Mouse (Mus musculus) layer of hippocampus, adult 6 months (tissue): Measurements from ENCODE around the gene Trim12a. TPM values are rescaled to one million over a fixed set of nuclear protein-coding genes. Genes with fewer than 3 reads are reported as not detected.

ENCODE experiments used
- long read RNA-seq, 2 experiments: library from polyadenylated mRNA; unstranded; transcript quantifications; one replicate each; pipeline ENCODE4 v2.0.0; 2019 to 2020
- polyA plus RNA-seq: library from polyadenylated mRNA; unstranded; fragments of <200 nt; fragmentation: Nextera tagmentation; gene quantifications from 2 replicates; pipeline ENCODE4 v1.2.3, GENCODE M21; 2021

Gene Trim12a
- polyA plus RNA-seq: 1.8 and 2.5 TPM in 2 replicates
- long read RNA-seq, experiment 1, partial matches to known transcripts: 0 of 1 reads
- long read RNA-seq, experiment 1, other reads (novel, unspliced or antisense): 0 of 1 reads
- long read RNA-seq, experiment 2, partial matches to known transcripts: 1 of 13 reads
- long read RNA-seq, experiment 2, other reads (novel, unspliced or antisense): 8 of 13 reads

GRCm38 (mm10) chr7:104315369-104316080, at the start of gene Trim12a:
Gene Trim12a (minus strand): TSS chr7:104315466.

GRCm38 (mm10) chr7:104352717-104353599, 37.7 kb upstream of the Trim12a start, which contains the start of gene Trim12c:
Gene Trim12c (minus strand): TSS chr7:104353362.

GRCm38 (mm10) chr7:104329171-104329570, 13.9 kb upstream of the Trim12a start, which contains the start of gene Trim34b:
Gene Trim34b (plus strand): TSS chr7:104329471.

GRCm38 (mm10) chr7:104287576-104288443, 27.5 kb downstream of the Trim12a start, which contains the start of gene Trim5:
Gene Trim5 (minus strand): TSS chr7:104288094.

Other genes with a start within 250 kb of the Trim12a start
- not detected in 2 replicates for gene Olfr644, start 243.6 kb downstream of the Trim12a start, polyA plus RNA-seq
- gene Olfr645, start 230.0 kb downstream of the Trim12a start, polyA plus RNA-seq: not detected in 2 replicates
- not detected in 2 replicates for gene Olfr646, start 210.6 kb downstream of the Trim12a start, polyA plus RNA-seq
- not detected in 2 replicates for gene Ubqln5, start 185.6 kb downstream of the Trim12a start, polyA plus RNA-seq
- not detected in 2 replicates for gene Olfr643, start 178.1 kb downstream of the Trim12a start, polyA plus RNA-seq
- not detected in 2 replicates for gene Ubqln3, start 172.2 kb downstream of the Trim12a start, polyA plus RNA-seq
- gene Ubqlnl, start 164.9 kb downstream of the Trim12a start, polyA plus RNA-seq: not detected in 2 replicates
- gene Olfm5, start 150.6 kb downstream of the Trim12a start, polyA plus RNA-seq: not detected in 2 replicates
- not detected in 2 replicates for gene Olfr648, start 132.1 kb downstream of the Trim12a start, polyA plus RNA-seq
- not detected in 2 replicates for gene Olfr649, start 119.5 kb downstream of the Trim12a start, polyA plus RNA-seq
- gene Trim6, start 96.7 kb downstream of the Trim12a start, polyA plus RNA-seq: 0.15 and 0.18 TPM in 2 replicates
- gene Trim34a, start 71.0 kb downstream of the Trim12a start, polyA plus RNA-seq: 1.2 and 2.2 TPM in 2 replicates
- 0.15 and 0.21 TPM in 2 replicates for gene Trim5, start 27.4 kb downstream of the Trim12a start, polyA plus RNA-seq
- 0.15 TPM in 1 of 2 replicates, not detected in the other for gene Trim34b, start 14.0 kb upstream of the Trim12a start, polyA plus RNA-seq
- 0.25 and 0.51 TPM in 2 replicates for gene Trim12c, start 37.9 kb upstream of the Trim12a start, polyA plus RNA-seq
- gene Trim30b, start 54.4 kb upstream of the Trim12a start, polyA plus RNA-seq: 0.06 TPM in 1 of 2 replicates, not detected in the other
- gene Trim30c, start 85.4 kb upstream of the Trim12a start, polyA plus RNA-seq: 0.10 TPM in 1 of 2 replicates, not detected in the other
- gene Trim30a, start 149.7 kb upstream of the Trim12a start, polyA plus RNA-seq: 0.23 and 0.51 TPM in 2 replicates
- gene Trim30d, start 192.4 kb upstream of the Trim12a start, polyA plus RNA-seq: 0.45 and 0.69 TPM in 2 replicates
- gene Olfr651, start 234.7 kb upstream of the Trim12a start, polyA plus RNA-seq: not detected in 2 replicates
- not detected in 2 replicates for gene Olfr652, start 245.4 kb upstream of the Trim12a start, polyA plus RNA-seq